ENCODE assay signal across 8 mouse cellular contexts in genomic region chr7:116307871-116308631, GRCm38 (mm10). TPM values are rescaled to one million over a fixed set of nuclear protein-coding genes. Genes with fewer than 3 reads are reported as not detected.
DNase-seq lines count a peak whose midpoint lies in the region; ATAC-seq and TF ChIP-seq lines count a peak whose summit lies in the region.

Gene Plekha7 (minus strand): TSS chr7:116308376.

- 0 out of 2 replicates have a peak within 1 kb of the TSS, but pooled peaks have one; percentile 23 for H3K27ac ChIP-seq in embryonic facial prominence, embryonic 12.5 days
- peak within 1 kb of the TSS; percentile 60 for H3K27ac ChIP-seq in hindbrain, embryonic 12.5 days

- peaks cover 13% of the 10 kb centered on the region for H3K36me3 ChIP-seq in E14TG2a.4 (ENCODE audit: insufficient read depth, low read length)
- no peaks in the 10 kb centered on the region for H3K36me3 ChIP-seq in embryonic facial prominence, embryonic 12.5 days
- no peaks in the 10 kb centered on the region for H3K36me3 ChIP-seq in hindbrain, embryonic 12.5 days
- no peaks in the 10 kb centered on the region for H3K36me3 ChIP-seq in megakaryocyte, embryonic 14.5 days (replicated peaks; ENCODE audit: low read length)

- intact Hi-C loops in left cerebral cortex, postnatal 10 days (cut with DNase I): no loop called here

- H3K4me3 ChIP-seq in E14TG2a.4 (replicated peaks; ENCODE audit: low read length): peak within 1 kb of the TSS; percentile 97
- H3K4me3 ChIP-seq in embryonic facial prominence, embryonic 12.5 days: peak within 1 kb of the TSS; percentile 67
- H3K4me3 ChIP-seq in hindbrain, embryonic 12.5 days: peak within 1 kb of the TSS; percentile 78
- peak within 1 kb of the TSS; percentile 94 for H3K4me3 ChIP-seq in megakaryocyte, embryonic 14.5 days (replicated peaks)

- H3K4me1 ChIP-seq in E14TG2a.4 (replicated peaks; ENCODE audit: low read depth, low read length): peaks cover 33% of the 10 kb centered on the region
- peaks cover 12% of the 10 kb centered on the region; the same call in 1 of the 2 replicates for H3K4me1 ChIP-seq in embryonic facial prominence, embryonic 12.5 days
- H3K4me1 ChIP-seq in hindbrain, embryonic 12.5 days: peaks cover 24% of the 10 kb centered on the region
- peaks cover 33% of the 10 kb centered on the region for H3K4me1 ChIP-seq in megakaryocyte, embryonic 14.5 days

- DNase-seq in adrenal gland, adult 8-10 months: peak; percentile 42
- DNase-seq in left cerebral cortex, postnatal 10 days (ENCODE audit: extremely low spot score in 1 of 2, low spot score in 2 of 2): peak in 1 of 2 experiments; percentile 43
- DNase-seq in spleen, adult 18-20 months: peak; percentile 40 to 54
- no peak for DNase-seq in right cerebral cortex, postnatal 25 days

- no peaks in the 10 kb centered on the region for H3K27me3 ChIP-seq in E14TG2a.4 (ENCODE audit: insufficient read depth, low read length)
- H3K27me3 ChIP-seq in embryonic facial prominence, embryonic 12.5 days: peaks cover 34% of the 10 kb centered on the region
- H3K27me3 ChIP-seq in hindbrain, embryonic 12.5 days: peaks cover 26% of the 10 kb centered on the region
- H3K27me3 ChIP-seq in megakaryocyte, embryonic 14.5 days (replicated peaks): peaks cover 61% of the 10 kb centered on the region

- 0% methylated on average over 49 of the region's 65 CpGs for WGBS in embryonic facial prominence, embryonic 12.5 days
- WGBS in hindbrain, embryonic 12.5 days: under 1% methylated on average over 64 of the region's 65 CpGs

- peak within 1 kb of the TSS; percentile 55 for H3K9ac ChIP-seq in embryonic facial prominence, embryonic 12.5 days
- peak within 1 kb of the TSS; percentile 71 for H3K9ac ChIP-seq in hindbrain, embryonic 12.5 days

- no peak for TF ChIP-seq CTCF in E14TG2a.4 (conservative IDR thresholded peaks at IDR 0.05; ENCODE audit: low read length)

- peak; percentile 72 for ATAC-seq in embryonic facial prominence, embryonic 12.5 days (ENCODE audit: insufficient number of reproducible peaks, insufficient read depth, low FRiP score, low TSS enrichment)
- ATAC-seq in hindbrain, embryonic 12.5 days (ENCODE audit: low FRiP score): peak; percentile 73

- H3K4me2 ChIP-seq in embryonic facial prominence, embryonic 12.5 days (replicated peaks): peak within 1 kb of the TSS; percentile 99
- H3K4me2 ChIP-seq in hindbrain, embryonic 12.5 days (replicated peaks): peak within 1 kb of the TSS; percentile 100

- H3K9me3 ChIP-seq in E14TG2a.4 (ENCODE audit: low read length): no peaks in the 10 kb centered on the region
- no peaks in the 10 kb centered on the region for H3K9me3 ChIP-seq in embryonic facial prominence, embryonic 12.5 days
- H3K9me3 ChIP-seq in hindbrain, embryonic 12.5 days (replicated peaks): no peaks in the 10 kb centered on the region
- H3K9me3 ChIP-seq in megakaryocyte, embryonic 14.5 days: no peaks in the 10 kb centered on the region

RNA-seq across cellular contexts. Expression of gene Plekha7, which starts in this region (rescaled TPM):
- total RNA-seq in adrenal gland, adult 8-10 months (2022): 10 to 100 TPM; 13.4 to 34.3 (median 26.8) TPM
- polyA plus RNA-seq in embryonic facial prominence, embryonic 12.5 days (2016; fragmentation: Nextera tagmentation; extraction: Ambion mirVana): 9.3 and 10.8 TPM in 2 replicates
- polyA plus RNA-seq in hindbrain, embryonic 12.5 days (2016; fragmentation: Nextera tagmentation; extraction: Ambion mirVana): 10.7 and 12.5 TPM in 2 replicates
- total RNA-seq in left cerebral cortex, postnatal 10 days (2021): 10 to 100 TPM; 18.7 to 23.6 TPM
- polyA plus RNA-seq in megakaryocyte, embryonic 14.5 days (2012; ENCODE audit: insufficient read depth, low replicate concordance): 0.87 and 1.3 TPM in 2 replicates
